Mouse (Mus musculus): Measurements from ENCODE around the gene Slc17a8. TPM values are rescaled to one million over a fixed set of nuclear protein-coding genes. Genes with fewer than 3 reads are reported as not detected.

Gene Slc17a8
- polyA plus RNA-seq, 1 experiment: 0.47 TPM

DNA sequence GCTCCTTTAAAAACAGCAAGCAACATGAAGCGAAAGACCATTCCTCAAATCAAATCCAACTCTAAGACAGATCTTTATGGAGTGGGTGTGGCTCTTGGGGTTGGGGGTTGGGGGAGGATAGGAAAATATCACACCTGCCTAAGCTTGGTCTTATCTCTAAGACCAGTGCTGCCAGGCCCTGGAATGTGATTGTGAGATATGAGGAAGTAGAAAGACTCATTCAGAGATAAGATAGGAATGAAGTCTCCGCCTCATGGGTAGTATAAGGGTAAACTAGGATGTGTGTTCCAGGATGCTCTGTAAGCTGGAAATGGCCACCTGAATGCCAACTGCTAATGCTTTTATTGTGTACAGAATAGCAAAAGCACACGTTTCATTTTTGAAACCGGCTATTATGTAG is 26.7 kb downstream of the Slc17a8 start:
- H3K27ac ChIP-seq (ENCODE audit: control insufficient read depth, insufficient read depth, low read depth, low read length): no peak overlapping the region
- H3K4me3 ChIP-seq (ENCODE audit: control insufficient read depth, low read depth, low read length): no peak overlapping the region
- no peaks in the 10 kb centered on the region for H3K27me3 ChIP-seq (ENCODE audit: control insufficient read depth, insufficient read depth, low read length)
- TF ChIP-seq POLR2A (IDR thresholded peaks at IDR 0.05; ENCODE audit: control insufficient read depth, low read depth, low read length) (no peak), CTCF (IDR thresholded peaks at IDR 0.05; ENCODE audit: control insufficient read depth, insufficient read depth, insufficient replicate concordance, low read depth, low read length) (no peak)
- 0 out of 2 replicates have a peak, but pooled peaks cover 2% of the 10 kb centered on the region for H3K4me1 ChIP-seq (ENCODE audit: control insufficient read depth, insufficient read depth, low read length)
- no peaks in the 10 kb centered on the region for H3K36me3 ChIP-seq (ENCODE audit: control insufficient read depth, insufficient read depth, low read length)

DNA sequence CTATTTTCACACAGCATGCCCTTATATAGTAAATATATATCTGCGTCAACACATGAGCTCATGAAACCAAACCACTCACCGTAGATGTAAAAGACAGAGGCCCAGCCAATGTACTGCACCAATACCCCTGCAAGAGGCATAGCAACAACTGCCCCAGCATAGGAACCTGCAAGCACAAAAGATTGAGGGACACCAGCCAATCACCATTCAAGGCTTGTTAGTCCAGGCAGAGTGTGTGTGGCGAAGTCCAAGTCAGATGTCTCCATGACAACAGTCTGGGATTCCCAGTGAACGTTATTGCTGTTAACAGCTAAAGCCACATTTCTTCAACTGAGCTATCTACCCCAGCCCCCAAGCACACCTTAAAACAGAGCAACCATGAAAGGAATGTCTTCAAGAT is 28.3 kb downstream of the Slc17a8 start:
- no peak overlapping the region for H3K27ac ChIP-seq (ENCODE audit: control insufficient read depth, insufficient read depth, low read depth, low read length)
- no peaks in the 10 kb centered on the region for H3K36me3 ChIP-seq (ENCODE audit: control insufficient read depth, insufficient read depth, low read length)
- TF ChIP-seq CTCF (IDR thresholded peaks at IDR 0.05; ENCODE audit: control insufficient read depth, insufficient read depth, insufficient replicate concordance, low read depth, low read length): no peak
- no peak for TF ChIP-seq POLR2A (IDR thresholded peaks at IDR 0.05; ENCODE audit: control insufficient read depth, low read depth, low read length)
- H3K4me1 ChIP-seq (ENCODE audit: control insufficient read depth, insufficient read depth, low read length): 0 out of 2 replicates have a peak, but pooled peaks cover 2% of the 10 kb centered on the region
- no peaks in the 10 kb centered on the region for H3K27me3 ChIP-seq (ENCODE audit: control insufficient read depth, insufficient read depth, low read length)
- H3K4me3 ChIP-seq (ENCODE audit: control insufficient read depth, low read depth, low read length): no peak overlapping the region

DNA sequence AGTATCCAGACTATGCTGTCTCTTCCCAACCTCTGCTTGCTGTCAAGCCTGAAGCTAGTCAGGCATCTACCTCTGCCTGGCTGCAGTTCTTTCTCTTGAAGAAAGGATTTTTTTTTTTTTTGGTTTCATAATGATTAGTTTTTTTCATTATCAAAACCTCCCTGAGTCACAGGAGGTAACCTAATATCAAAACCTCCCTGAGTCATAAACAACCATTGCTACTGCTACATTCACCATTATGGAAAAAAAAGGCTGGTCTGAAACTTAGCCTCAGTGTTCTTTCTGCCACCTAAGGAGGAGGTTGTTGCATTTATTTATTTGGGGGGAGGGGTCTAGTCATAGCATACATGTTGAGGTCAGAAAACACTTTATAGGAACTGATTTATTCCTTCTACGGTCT is 31.2 kb downstream of the Slc17a8 start:
- no peak for TF ChIP-seq CTCF (IDR thresholded peaks at IDR 0.05; ENCODE audit: control insufficient read depth, insufficient read depth, insufficient replicate concordance, low read depth, low read length)
- TF ChIP-seq POLR2A (IDR thresholded peaks at IDR 0.05; ENCODE audit: control insufficient read depth, low read depth, low read length): no peak
- Histone ChIP-seq H3K27ac (ENCODE audit: control insufficient read depth, insufficient read depth, low read depth, low read length) (no peak overlapping the region), H3K36me3 (ENCODE audit: control insufficient read depth, insufficient read depth, low read length) (no peaks in the 10 kb centered on the region), H3K27me3 (ENCODE audit: control insufficient read depth, insufficient read depth, low read length) (no peaks in the 10 kb centered on the region), H3K4me1 (ENCODE audit: control insufficient read depth, insufficient read depth, low read length) (0 out of 2 replicates have a peak, but pooled peaks cover 2% of the 10 kb centered on the region), H3K4me3 (ENCODE audit: control insufficient read depth, low read depth, low read length) (no peak overlapping the region)

DNA sequence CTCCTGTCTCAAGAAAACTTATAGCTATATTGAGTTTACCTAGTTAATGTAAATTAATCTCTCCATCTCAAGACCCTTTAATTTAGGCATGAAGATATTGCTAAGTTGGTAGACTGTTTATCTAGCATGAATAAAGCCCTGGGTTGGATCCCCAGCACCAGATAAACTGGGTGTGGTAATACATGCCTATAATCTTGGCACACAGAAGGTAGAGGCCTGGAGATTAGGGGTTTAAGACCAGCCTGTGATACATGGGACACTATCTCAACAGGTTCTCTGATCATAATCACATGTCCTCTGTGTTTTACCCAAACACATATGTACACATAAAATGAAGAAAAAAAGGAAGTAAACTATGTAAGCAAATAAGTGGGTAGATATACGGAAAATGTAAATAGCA is 32.3 kb downstream of the Slc17a8 start:
- Histone ChIP-seq H3K36me3 (ENCODE audit: control insufficient read depth, insufficient read depth, low read length) (no peaks in the 10 kb centered on the region), H3K27ac (ENCODE audit: control insufficient read depth, insufficient read depth, low read depth, low read length) (no peak overlapping the region), H3K4me3 (ENCODE audit: control insufficient read depth, low read depth, low read length) (no peak overlapping the region), H3K27me3 (ENCODE audit: control insufficient read depth, insufficient read depth, low read length) (no peaks in the 10 kb centered on the region), H3K4me1 (ENCODE audit: control insufficient read depth, insufficient read depth, low read length) (0 out of 2 replicates have a peak, but pooled peaks cover 2% of the 10 kb centered on the region)
- TF ChIP-seq POLR2A (IDR thresholded peaks at IDR 0.05; ENCODE audit: control insufficient read depth, low read depth, low read length) (no peak), CTCF (IDR thresholded peaks at IDR 0.05; ENCODE audit: control insufficient read depth, insufficient read depth, insufficient replicate concordance, low read depth, low read length) (no peak)

DNA sequence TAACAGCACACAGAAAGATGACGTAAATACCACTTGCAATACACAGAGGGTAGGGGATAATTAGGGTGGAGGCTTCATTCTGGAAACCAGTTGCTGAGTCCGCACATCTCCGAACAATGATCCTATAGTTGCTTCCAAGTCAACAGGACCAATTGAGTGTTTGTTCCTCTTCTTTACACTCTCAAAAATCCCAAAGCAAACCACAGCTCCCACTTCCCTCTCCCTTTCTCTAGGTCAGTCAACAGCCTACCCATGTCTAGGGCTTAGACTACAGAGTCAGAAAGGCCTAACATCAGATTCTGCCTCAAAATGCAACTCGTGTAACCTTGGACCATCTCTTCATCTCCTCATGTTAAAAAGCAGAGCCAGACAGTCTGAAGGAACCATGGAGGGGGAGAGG is 36.3 kb downstream of the Slc17a8 start:
- Histone ChIP-seq H3K36me3 (ENCODE audit: control insufficient read depth, insufficient read depth, low read length) (no peaks in the 10 kb centered on the region), H3K27me3 (ENCODE audit: control insufficient read depth, insufficient read depth, low read length) (no peaks in the 10 kb centered on the region), H3K4me1 (ENCODE audit: control insufficient read depth, insufficient read depth, low read length) (no peaks in the 10 kb centered on the region), H3K27ac (ENCODE audit: control insufficient read depth, insufficient read depth, low read depth, low read length) (no peak overlapping the region), H3K4me3 (ENCODE audit: control insufficient read depth, low read depth, low read length) (no peak overlapping the region)
- TF ChIP-seq POLR2A (IDR thresholded peaks at IDR 0.05; ENCODE audit: control insufficient read depth, low read depth, low read length) (no peak), CTCF (IDR thresholded peaks at IDR 0.05; ENCODE audit: control insufficient read depth, insufficient read depth, insufficient replicate concordance, low read depth, low read length) (no peak)

- Histone ChIP-seq H3K4me3 (ENCODE audit: control insufficient read depth, low read depth, low read length) (no peak overlapping the region), H3K36me3 (ENCODE audit: control insufficient read depth, insufficient read depth, low read length) (no peaks in the 10 kb centered on the region), H3K27ac (ENCODE audit: control insufficient read depth, insufficient read depth, low read depth, low read length) (no peak overlapping the region), H3K27me3 (ENCODE audit: control insufficient read depth, insufficient read depth, low read length) (no peaks in the 10 kb centered on the region), H3K4me1 (ENCODE audit: control insufficient read depth, insufficient read depth, low read length) (no peaks in the 10 kb centered on the region)
- no peak for TF ChIP-seq CTCF (IDR thresholded peaks at IDR 0.05; ENCODE audit: control insufficient read depth, insufficient read depth, insufficient replicate concordance, low read depth, low read length)
- no peak for TF ChIP-seq POLR2A (IDR thresholded peaks at IDR 0.05; ENCODE audit: control insufficient read depth, low read depth, low read length)
Measured at GRCm38 (mm10) chr10:89578801-89579200, 42.3 kb downstream of the Slc17a8 start.

GRCm38 (mm10) chr10:89577666-89578065 is 43.4 kb downstream of the Slc17a8 start:
- Histone ChIP-seq H3K36me3 (ENCODE audit: control insufficient read depth, insufficient read depth, low read length) (no peaks in the 10 kb centered on the region), H3K27me3 (ENCODE audit: control insufficient read depth, insufficient read depth, low read length) (no peaks in the 10 kb centered on the region), H3K4me1 (ENCODE audit: control insufficient read depth, insufficient read depth, low read length) (no peaks in the 10 kb centered on the region), H3K4me3 (ENCODE audit: control insufficient read depth, low read depth, low read length) (no peak overlapping the region), H3K27ac (ENCODE audit: control insufficient read depth, insufficient read depth, low read depth, low read length) (no peak overlapping the region)
- TF ChIP-seq CTCF (IDR thresholded peaks at IDR 0.05; ENCODE audit: control insufficient read depth, insufficient read depth, insufficient replicate concordance, low read depth, low read length) (no peak), POLR2A (IDR thresholded peaks at IDR 0.05; ENCODE audit: control insufficient read depth, low read depth, low read length) (no peak)

DNA sequence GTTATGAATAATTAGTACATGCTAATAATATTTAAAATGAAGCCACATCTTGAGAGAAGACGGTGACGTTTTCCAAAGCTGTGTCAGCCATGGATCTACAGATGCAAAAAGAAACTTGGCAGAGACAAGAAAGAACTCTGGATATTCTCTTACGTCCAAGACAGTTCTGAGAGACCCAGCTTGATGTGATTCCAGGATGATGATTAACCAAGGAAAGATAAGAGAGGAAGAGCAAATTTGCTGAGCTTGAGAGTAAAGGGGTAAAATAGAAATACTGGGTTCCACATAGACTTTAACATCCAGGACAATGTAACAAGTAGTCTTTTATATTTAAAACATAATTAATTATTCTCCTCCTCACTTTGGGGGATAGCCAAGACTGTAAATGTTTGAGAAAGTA is 47.6 kb downstream of the Slc17a8 start:
- Histone ChIP-seq H3K4me3 (ENCODE audit: control insufficient read depth, low read depth, low read length) (no peak overlapping the region), H3K27me3 (ENCODE audit: control insufficient read depth, insufficient read depth, low read length) (no peaks in the 10 kb centered on the region), H3K27ac (ENCODE audit: control insufficient read depth, insufficient read depth, low read depth, low read length) (no peak overlapping the region), H3K36me3 (ENCODE audit: control insufficient read depth, insufficient read depth, low read length) (no peaks in the 10 kb centered on the region), H3K4me1 (ENCODE audit: control insufficient read depth, insufficient read depth, low read length) (no peaks in the 10 kb centered on the region)
- TF ChIP-seq CTCF (IDR thresholded peaks at IDR 0.05; ENCODE audit: control insufficient read depth, insufficient read depth, insufficient replicate concordance, low read depth, low read length): no peak
- TF ChIP-seq POLR2A (IDR thresholded peaks at IDR 0.05; ENCODE audit: control insufficient read depth, low read depth, low read length): no peak
